Mouse (Mus musculus): ENCODE results near the gene Tmem175. TPM values are rescaled to one million over a fixed set of nuclear protein-coding genes. Genes with fewer than 3 reads are reported as not detected.

The Tmem175 gene
- polyA plus RNA-seq, 1 experiment, result 50.8 TPM

DNA sequence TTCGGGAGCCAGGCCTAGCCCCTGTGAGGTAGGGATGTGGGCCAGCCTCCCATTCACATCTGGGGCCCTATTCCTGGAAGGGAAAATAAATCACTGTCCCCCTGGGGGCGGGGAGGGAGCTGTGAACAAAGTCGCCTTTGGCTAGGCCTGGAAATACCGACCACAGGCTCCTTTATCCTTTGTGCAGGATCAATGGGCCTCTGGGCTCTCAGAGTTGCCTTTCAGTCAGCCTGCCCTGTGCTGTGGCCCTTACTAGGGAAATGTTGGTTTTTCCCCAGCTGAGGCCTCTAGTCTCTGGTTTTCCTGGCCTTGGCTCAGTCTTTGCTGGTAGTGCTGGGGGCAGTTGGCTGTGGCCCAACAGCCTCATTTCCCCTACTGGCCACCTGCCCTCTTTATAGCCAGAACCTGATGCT lies 67.8 kb downstream of the Tmem175 start:
- DNase-seq, result peak in 1 of 2 experiments; percentile 43
- H3K27me3 ChIP-seq (ENCODE audit: control insufficient read depth, insufficient read depth, low read length), result peaks cover 4% of the 10 kb centered on the region; the same call in 1 of the 2 replicates
- WGBS, result 61% methylated on average over 4 of the region's 4 CpGs
- no peak overlapping the region for H3K4me3 ChIP-seq (replicated peaks; ENCODE audit: insufficient read depth, low read depth, low read length)
- H3K4me1 ChIP-seq (ENCODE audit: control insufficient read depth, insufficient read depth, low read length), result no peaks in the 10 kb centered on the region
- TF ChIP-seq CTCF (IDR thresholded peaks at IDR 0.05; ENCODE audit: borderline replicate concordance, insufficient read depth, low read depth, low read length) (no peak), POLR2A (IDR thresholded peaks at IDR 0.05; ENCODE audit: borderline replicate concordance, insufficient read depth, low read length) (no peak)
- H3K27ac ChIP-seq (ENCODE audit: insufficient read depth, low read length), result no peak overlapping the region; the same call in 1 of the 2 replicates

Other genes starting within 250 kb of the Tmem175 start
- 0.33 and 0.38 TPM in 2 replicates for gene Pde6b, start 241.4 kb upstream of the Tmem175 start, polyA plus RNA-seq (2012; rRNA removed)
- 352 and 395 TPM in 2 replicates for gene Atp5k, start 195.3 kb upstream of the Tmem175 start, polyA plus RNA-seq (2012; rRNA removed)
- gene Mfsd7a, start 180.9 kb upstream of the Tmem175 start, polyA plus RNA-seq (2012; rRNA removed), result 1.4 TPM in 2 replicates
- gene Pcgf3, start 168.5 kb upstream of the Tmem175 start, polyA plus RNA-seq (2012; rRNA removed), result 14.7 and 14.9 TPM in 2 replicates
- gene Cplx1, start 79.7 kb upstream of the Tmem175 start, polyA plus RNA-seq (2012; rRNA removed), result 459 and 564 TPM in 2 replicates
- gene Gak, start within 50 bp of the Tmem175 start, polyA plus RNA-seq (2012; rRNA removed), result 89.9 and 91.6 TPM in 2 replicates
- gene Idua, start 30.6 kb downstream of the Tmem175 start, polyA plus RNA-seq (2012; rRNA removed), result 29.0 and 37.8 TPM in 2 replicates
- gene Dgkq, start 39.9 kb downstream of the Tmem175 start, polyA plus RNA-seq (2012; rRNA removed), result 89.1 and 91.8 TPM in 2 replicates
- 1.7 and 1.9 TPM in 2 replicates for gene Slc26a1, start 45.8 kb downstream of the Tmem175 start, polyA plus RNA-seq (2012; rRNA removed)
- gene Fgfrl1, start 62.6 kb downstream of the Tmem175 start, polyA plus RNA-seq (2012; rRNA removed), result 30.6 and 35.8 TPM in 2 replicates
- gene Rnf212, start 145.2 kb downstream of the Tmem175 start, polyA plus RNA-seq (2012; rRNA removed), result not detected in 2 replicates
- not detected in 2 replicates for gene Tmed11, start 165.6 kb downstream of the Tmem175 start, polyA plus RNA-seq (2012; rRNA removed)
- not detected in 2 replicates for gene Vmn2r8, start 179.1 kb downstream of the Tmem175 start, polyA plus RNA-seq (2012; rRNA removed)
- not detected in 2 replicates for gene Vmn2r9, start 222.8 kb downstream of the Tmem175 start, polyA plus RNA-seq (2012; rRNA removed)